In the genomic region with DNA sequence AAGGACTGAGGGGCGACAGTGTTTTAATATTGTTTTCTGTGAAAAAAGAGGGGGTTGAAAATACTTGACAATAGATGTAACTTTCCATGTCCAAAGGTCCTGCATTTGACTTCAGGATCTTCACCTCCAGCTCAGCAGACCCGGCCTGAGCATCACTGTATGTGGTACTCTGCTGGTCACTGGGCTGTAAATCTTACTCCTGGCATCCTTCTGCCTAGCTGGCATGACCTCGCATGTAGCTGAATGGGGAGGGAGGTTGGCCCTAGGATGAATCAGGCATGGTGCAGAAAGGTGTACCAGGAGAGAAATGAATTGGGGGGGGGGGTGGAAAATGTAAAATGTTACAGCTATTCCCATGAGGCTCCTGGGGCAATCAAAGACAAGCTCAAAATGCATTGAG, we compare ENCODE assay signal across 25 mouse cellular contexts.
DNase-seq lines count a peak whose midpoint lies in the region; ATAC-seq lines count a peak whose summit lies in the region.
"Had no signal": no experiment of that assay in that cellular context is flagged by ENCODE, and none has a peak within 500 bp of the region (broad histone marks: within the 10 kb centered on the region; RNA-seq: fewer than 3 reads in every experiment).

No protein-coding gene starts in this region.

- no peaks in the 10 kb centered on the region for H3K36me3 ChIP-seq in limb, embryonic 10.5 days
- H3K36me3 ChIP-seq: embryonic facial prominence, embryonic 15.5 days; heart, embryonic 10.5 days; heart, embryonic 15.5 days; midbrain, embryonic 13.5 days had no signal

- 0 out of 2 replicates have a peak, but pooled peaks cover 8% of the 10 kb centered on the region for H3K27me3 ChIP-seq in limb, embryonic 10.5 days (ENCODE audit: low read depth, poor library complexity, severe bottlenecking)
- H3K27me3 ChIP-seq: CH12.LX; embryonic facial prominence, embryonic 15.5 days; forebrain, embryonic 13.5 days; heart, embryonic 15.5 days; midbrain, embryonic 13.5 days had no signal

- H3K4me1 ChIP-seq in limb, embryonic 10.5 days = peaks cover 28% of the 10 kb centered on the region
- H3K4me1 ChIP-seq: heart, embryonic 15.5 days had no signal

- DNase-seq in cerebellum, adult 11 months = peak; percentile 36
- DNase-seq in cerebellum, adult 18-20 months = peak; percentile 39 to 51
- peak; percentile 83 to 89 for DNase-seq in cerebellum, postnatal 10 days
- no peak for DNase-seq in limb, embryonic 10.5 days (ENCODE audit: low spot score)
- DNase-seq in frontal cortex, postnatal 25 days (ENCODE audit: low spot score in 2 of 2) = no peak
- no peak for DNase-seq in spleen, adult 18-20 months
- DNase-seq: adrenal gland, adult 2 months; embryo, embryonic 11 days; gastrocnemius, postnatal 25 days; heart, adult 11 months; kidney, adult 18-20 months; kidney, postnatal 36 days; liver; lung, adult 2 months; lung, postnatal 10 days had no signal

- H3K4me3 ChIP-seq in limb, embryonic 10.5 days = no peak overlapping the region
- H3K4me3 ChIP-seq: embryonic facial prominence, embryonic 15.5 days; forebrain, embryonic 13.5 days; heart, embryonic 10.5 days; heart, embryonic 15.5 days; midbrain, embryonic 13.5 days had no signal

- H3K27ac ChIP-seq in limb, embryonic 10.5 days = 0 out of 2 replicates have a peak overlapping the region, but pooled peaks have one; percentile 19
- H3K27ac ChIP-seq: embryonic facial prominence, embryonic 15.5 days; forebrain, embryonic 13.5 days; heart, embryonic 10.5 days; heart, embryonic 15.5 days; liver, embryonic 14.5 days; midbrain, embryonic 13.5 days had no signal

- H3K9me3 ChIP-seq in limb, embryonic 10.5 days (replicated peaks) = no peaks in the 10 kb centered on the region
- H3K9me3 ChIP-seq: embryonic facial prominence, embryonic 15.5 days; forebrain, embryonic 13.5 days; heart, embryonic 10.5 days; heart, embryonic 15.5 days; midbrain, embryonic 13.5 days had no signal

- 69% methylated on average over 3 of the region's 3 CpGs for WGBS in limb, embryonic 10.5 days

- no peak for ATAC-seq in cerebellum, adult (ENCODE audit: insufficient number of reproducible peaks, low FRiP score, low TSS enrichment)
- ATAC-seq: activated CD4-positive, CD25-positive, alpha-beta regulatory T cell, adult 4 months; forebrain, embryonic 13.5 days; hindbrain, embryonic 16.5 days; midbrain, embryonic 13.5 days had no signal

Comparison
In these comparisons a context has a peak if more than half of its experiments do, and no peak if none do; other contexts are left out.
1. DNase-seq: peak in cerebellum, adult 11 months (single experiment), cerebellum, adult 18-20 months (2 of 2) and cerebellum, postnatal 10 days (2 of 2); none in limb, embryonic 10.5 days (single experiment), frontal cortex, postnatal 25 days (0 of 2) and spleen, adult 18-20 months (0 of 2).